Mouse (Mus musculus): Measurements from ENCODE around the gene Ankrd39.

Gene Ankrd39

DNA sequence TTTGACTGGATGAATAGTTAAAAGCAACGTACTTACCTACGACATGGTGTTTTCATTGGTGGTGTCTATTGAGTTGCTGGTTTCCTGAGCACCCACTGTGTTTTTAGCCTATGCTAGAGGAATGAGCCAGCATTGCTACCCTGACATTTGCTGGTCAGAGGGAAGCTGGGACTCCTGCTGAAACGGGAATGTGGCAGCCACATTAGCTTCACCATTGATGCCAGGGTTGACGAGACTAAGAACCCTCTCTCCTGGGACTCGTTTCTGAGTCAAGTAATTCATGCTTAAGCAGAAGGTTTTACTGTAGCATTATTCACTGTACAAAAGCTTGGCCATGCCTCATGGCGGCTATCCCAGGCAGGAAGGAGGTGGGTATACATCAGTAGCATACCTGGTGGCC is 57.6 kb downstream of the Ankrd39 start:
- Histone ChIP-seq H3K4me1 (replicated peaks; ENCODE audit: low read depth, low read length) (peaks cover 6% of the 10 kb centered on the region), H3K36me3 (ENCODE audit: insufficient read depth, low read length) (no peaks in the 10 kb centered on the region), H3K9me3 (ENCODE audit: low read length) (no peaks in the 10 kb centered on the region), H3K4me3 (replicated peaks; ENCODE audit: low read length) (no peak overlapping the region), H3K27me3 (ENCODE audit: insufficient read depth, low read length) (no peaks in the 10 kb centered on the region)
- no peak for TF ChIP-seq CTCF (conservative IDR thresholded peaks at IDR 0.05; ENCODE audit: low read length)
- TF ChIP-seq POU5F1 (IDR thresholded peaks at IDR 0.05; ENCODE audit: borderline replicate concordance, low read length) = no peak
- no peak for TF ChIP-seq NANOG (IDR thresholded peaks at IDR 0.05; ENCODE audit: borderline replicate concordance, low read length)
